Mouse (Mus musculus) heart, adult 2 months (tissue): Measurements from ENCODE around the gene Atf3.

Source experiments
- CTCF ChIP-seq: fragments of 200-600 bp; IDR thresholded peaks from 2 replicates; pipeline ENCODE4 v1.8.1; 2022; ENCODE audit warnings: antibody characterized with exemption, mild to moderate bottlenecking, moderate library complexity
- POLR2A ChIP-seq: fragments of 200-500 bp; IDR thresholded peaks from 2 replicates; pipeline ENCODE4 v1.6.1; 2011; ENCODE audit warnings: mild to moderate bottlenecking, low read depth, low read length, control low read depth; ENCODE audit not compliant: insufficient read depth

GRCm38 (mm10) chr1:191197916-191198315 lies 19.9 kb downstream of the Atf3 start:
- TF ChIP-seq POLR2A (no peak), CTCF (no peak)
